Mouse (Mus musculus) hindbrain, postnatal 0 days (tissue): ENCODE data around the gene Ugt1a9. TPM values are rescaled to one million over a fixed set of nuclear protein-coding genes. Genes with fewer than 3 reads are reported as not detected.

Experiments used
- ATAC-seq: fragments of 200-750 bp; cut with Nextera tagmentation; 2 replicates; pipeline ENCODE4 v1.8.0; 2017; ENCODE audit warnings: mild to moderate bottlenecking, moderate TSS enrichment, moderate library complexity
- DNase-seq: peaks from one replicate; pipeline ENCODE4 v3.0.0-alpha.2; 2015; ENCODE audit warnings: low spot score
- H3K27ac ChIP-seq: fragments of 300-500 bp; sonication (generic); 2 replicates; pipeline ENCODE4 v1.5.1; 2014; ENCODE audit warnings: mild to moderate bottlenecking
- H3K27me3 ChIP-seq: fragments of 300-500 bp; sonication (generic); 2 replicates; pipeline ENCODE4 v1.6.1; 2014; ENCODE audit warnings: low read length, mixed read lengths; ENCODE audit not compliant: insufficient read depth
- H3K36me3 ChIP-seq: fragments of 300-500 bp; sonication (generic); 2 replicates; pipeline ENCODE4 v1.6.1; 2014; ENCODE audit warnings: low read length, mixed read lengths; ENCODE audit not compliant: insufficient read depth
- H3K4me1 ChIP-seq: fragments of 300-500 bp; sonication (generic); 2 replicates; pipeline ENCODE4 v1.6.1; 2014; ENCODE audit warnings: antibody characterized with exemption, low read length, mixed read lengths; ENCODE audit not compliant: insufficient read depth
- H3K4me2 ChIP-seq: fragments of 300-500 bp; sonication (generic); 2 replicates; pipeline ENCODE4 v1.6.1; 2014; ENCODE audit warnings: low read depth, mild to moderate bottlenecking, low read length, moderate library complexity, mixed read lengths
- H3K4me3 ChIP-seq: fragments of 300-500 bp; sonication (generic); 2 replicates; pipeline ENCODE4 v1.5.1; 2014; ENCODE audit warnings: low read length
- H3K9ac ChIP-seq: fragments of 300-500 bp; sonication (generic); replicated peaks from 2 replicates; pipeline ENCODE4 v1.6.1; 2014; ENCODE audit warnings: mild to moderate bottlenecking, low read length, moderate library complexity, mixed read lengths
- H3K9me3 ChIP-seq: fragments of 300-500 bp; sonication (generic); 2 replicates; pipeline ENCODE4 v1.6.1; 2016; ENCODE audit warnings: low read length, mixed read lengths
- CTCF ChIP-seq: IDR thresholded peaks from 2 replicates; pipeline ENCODE4 v1.5.1; 2016; ENCODE audit warnings: antibody characterized with exemption, control low read depth, low read depth
- WGBS: fragments of 180-500 bp; shearing (Covaris S2); extraction: QIAGEN DNeasy Blood & Tissue Kit; methylation state at CpG from one replicate; pipeline ENCODE4 v1.1.7; 2014; 5-methylcytosine and 5-hydroxymethylcytosine counted together
- polyA plus RNA-seq: library from polyadenylated mRNA; unstranded; fragments of >200 nt; fragmentation: Nextera tagmentation; extraction: Ambion mirVana; gene quantifications from 2 replicates; pipeline ENCODE4 v1.2.1, GENCODE M21; 2015
- total RNA-seq: library from RNA; depleted of rRNA; stranded (reverse); fragments of >200 nt; gene quantifications from 2 replicates; pipeline ENCODE4 v1.2.3, GENCODE M21; 2014

The Ugt1a9 gene
- total and polyA plus RNA-seq, 2 experiments from 2014 or later = not detected

DNA sequence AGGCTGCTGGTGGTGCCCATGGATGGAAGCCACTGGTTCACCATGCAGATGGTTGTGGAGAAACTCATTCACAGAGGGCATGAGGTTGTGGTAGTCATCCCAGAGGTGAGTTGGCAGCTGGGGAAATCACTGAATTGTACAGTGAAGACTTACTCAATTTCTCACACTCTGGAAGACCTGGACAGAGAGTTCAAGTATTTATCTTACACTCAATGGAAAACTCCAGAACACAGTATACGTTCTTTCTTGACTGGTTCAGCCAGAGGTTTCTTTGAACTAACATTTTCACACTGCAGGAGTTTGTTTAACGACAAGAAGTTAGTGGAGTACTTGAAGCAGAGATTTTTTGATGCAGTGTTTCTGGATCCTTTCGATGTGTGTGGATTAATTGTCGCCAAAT is 302 bp downstream of the Ugt1a9 start:
- no peaks in the 10 kb centered on the region for H3K36me3 ChIP-seq
- 86% methylated on average over 4 of the region's 4 CpGs for WGBS
- H3K27ac ChIP-seq = no peak overlapping the region
- DNase-seq (no peak), ATAC-seq (no peak)
- no peaks in the 10 kb centered on the region for H3K4me1 ChIP-seq
- no peak overlapping the region for H3K9ac ChIP-seq
- 0 out of 2 replicates have a peak, but pooled peaks cover 2% of the 10 kb centered on the region for H3K9me3 ChIP-seq
- TF ChIP-seq CTCF = no peak
- no peaks in the 10 kb centered on the region for H3K27me3 ChIP-seq
- no peak overlapping the region for H3K4me3 ChIP-seq
- H3K4me2 ChIP-seq = no peak overlapping the region

DNA sequence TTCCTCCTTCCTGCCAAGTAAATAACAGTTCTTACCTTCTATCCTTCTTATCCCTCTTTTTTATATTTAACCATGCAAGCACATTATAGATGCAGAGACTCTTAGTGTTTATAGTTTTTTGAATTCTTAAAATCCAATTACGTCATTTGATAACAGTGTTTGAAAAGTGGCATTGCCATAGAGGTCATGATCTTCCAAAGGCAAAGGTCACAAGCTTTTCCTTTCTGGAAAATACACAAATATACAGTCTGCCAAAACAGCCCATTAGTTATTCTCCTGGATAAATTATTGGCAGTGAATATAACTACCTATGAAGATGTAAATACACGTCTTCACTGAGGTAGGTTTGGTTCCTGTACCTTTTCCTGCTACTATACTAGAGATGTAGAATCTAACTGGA is 3.9 kb downstream of the Ugt1a9 start:
- H3K36me3 ChIP-seq = no peaks in the 10 kb centered on the region
- ATAC-seq (no peak), DNase-seq (no peak)
- no peaks in the 10 kb centered on the region for H3K4me1 ChIP-seq
- no peak overlapping the region for H3K4me2 ChIP-seq
- H3K27ac ChIP-seq = no peak overlapping the region
- H3K27me3 ChIP-seq = no peaks in the 10 kb centered on the region
- H3K9me3 ChIP-seq = 0 out of 2 replicates have a peak, but pooled peaks cover 2% of the 10 kb centered on the region
- no peak overlapping the region for H3K4me3 ChIP-seq
- TF ChIP-seq CTCF = no peak
- WGBS = 92% methylated on average over 2 of the region's 2 CpGs
- H3K9ac ChIP-seq = no peak overlapping the region

GRCm38 (mm10) chr1:88077128-88077527 is 6.5 kb downstream of the Ugt1a9 start:
- WGBS = 91% methylated on average over 1 of the region's 1 CpGs
- 0 out of 2 replicates have a peak, but pooled peaks cover 2% of the 10 kb centered on the region for H3K9me3 ChIP-seq
- no peak for ATAC-seq
- H3K27ac ChIP-seq = no peak overlapping the region
- H3K27me3 ChIP-seq = no peaks in the 10 kb centered on the region
- H3K4me2 ChIP-seq = no peak overlapping the region
- H3K4me1 ChIP-seq = no peaks in the 10 kb centered on the region
- H3K36me3 ChIP-seq = no peaks in the 10 kb centered on the region
- no peak for DNase-seq
- no peak overlapping the region for H3K9ac ChIP-seq
- no peak for TF ChIP-seq CTCF
- H3K4me3 ChIP-seq = no peak overlapping the region

- 98% methylated on average over 1 of the region's 1 CpGs for WGBS
- no peaks in the 10 kb centered on the region for H3K9me3 ChIP-seq
Observed at GRCm38 (mm10) chr1:88081670-88082069, 11.1 kb downstream of the Ugt1a9 start.

GRCm38 (mm10) chr1:88086125-88086524 is 15.5 kb downstream of the Ugt1a9 start:
- 79% methylated on average over 1 of the region's 1 CpGs for WGBS

More at GRCm38 (mm10) chr1:88081670-88082069, 11.1 kb downstream of the Ugt1a9 start:
- H3K4me1 ChIP-seq = no peaks in the 10 kb centered on the region
- H3K27me3 ChIP-seq = no peaks in the 10 kb centered on the region
- DNase-seq (no peak), ATAC-seq (no peak)
- H3K27ac ChIP-seq = no peak overlapping the region
- no peak overlapping the region for H3K4me2 ChIP-seq
- no peak overlapping the region for H3K9ac ChIP-seq
- H3K36me3 ChIP-seq = no peaks in the 10 kb centered on the region
- TF ChIP-seq CTCF = no peak
- no peak overlapping the region for H3K4me3 ChIP-seq

DNA sequence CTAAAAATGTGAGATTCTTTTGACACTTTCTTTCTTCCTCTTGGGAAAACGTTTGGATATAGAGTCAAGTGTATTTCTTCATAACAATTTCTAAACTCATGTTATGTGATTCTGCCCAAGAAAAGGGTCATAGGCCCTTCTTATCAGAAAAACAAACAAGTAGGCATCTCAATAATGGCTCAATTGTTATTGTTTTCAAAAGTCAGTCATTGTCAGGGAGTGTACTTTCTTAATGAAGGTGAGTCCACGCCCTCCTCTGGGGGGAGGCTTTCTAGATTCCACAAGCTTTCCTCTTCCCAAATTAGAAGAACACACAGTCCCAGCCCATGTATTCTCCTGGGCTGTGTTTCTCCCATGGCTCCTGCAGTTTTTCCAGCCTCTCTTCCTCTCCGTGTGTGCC is 16.9 kb downstream of the Ugt1a9 start, which contains the start of gene Ugt1a8:
TSS of gene Ugt1a8 (plus strand) at position 301 of the 400 bp plus-strand sequence.
- no peaks in the 10 kb centered on the region for H3K4me1 ChIP-seq
- ATAC-seq = no peak
- no peaks in the 10 kb centered on the region for H3K9me3 ChIP-seq
- no peak within 1 kb of the TSS for H3K4me3 ChIP-seq
- TF ChIP-seq CTCF = no peak
- 76% methylated on average over 3 of the region's 3 CpGs for WGBS
- no peak within 1 kb of the TSS for H3K4me2 ChIP-seq
- H3K36me3 ChIP-seq = no peaks in the 10 kb centered on the region
- no peak for DNase-seq
- no peaks in the 10 kb centered on the region for H3K27me3 ChIP-seq
- H3K27ac ChIP-seq = no peak within 1 kb of the TSS
- H3K9ac ChIP-seq = no peak within 1 kb of the TSS

More at GRCm38 (mm10) chr1:88086125-88086524, 15.5 kb downstream of the Ugt1a9 start:
- no peak for DNase-seq
- Histone ChIP-seq H3K9ac (no peak overlapping the region), H3K4me3 (no peak overlapping the region), H3K4me2 (no peak overlapping the region), H3K27me3 (no peaks in the 10 kb centered on the region), H3K9me3 (no peaks in the 10 kb centered on the region), H3K27ac (no peak overlapping the region), H3K36me3 (no peaks in the 10 kb centered on the region), H3K4me1 (no peaks in the 10 kb centered on the region)
- no peak for ATAC-seq
- no peak for TF ChIP-seq CTCF

DNA sequence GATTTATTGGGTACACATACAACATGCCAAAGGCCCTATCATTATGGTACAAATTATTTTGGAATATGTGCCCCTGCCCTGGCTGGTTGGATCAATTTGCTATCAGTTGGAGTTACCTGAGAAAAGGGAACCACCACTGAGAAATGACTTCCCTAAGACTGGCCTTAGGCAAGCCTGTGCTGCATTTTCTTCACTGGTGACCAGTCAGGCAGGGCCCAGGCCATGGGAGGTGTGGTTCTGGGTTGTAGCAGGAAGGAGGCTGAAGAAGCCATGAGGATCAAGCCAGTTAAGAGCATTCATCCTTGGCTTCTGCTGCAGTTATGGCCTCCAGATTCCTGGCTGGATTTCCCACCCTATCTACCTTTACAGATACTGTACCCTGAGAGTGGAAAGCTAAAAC is 21.7 kb downstream of the Ugt1a9 start:
- no peaks in the 10 kb centered on the region for H3K36me3 ChIP-seq
- H3K4me2 ChIP-seq = no peak overlapping the region
- no peak for TF ChIP-seq CTCF
- no peak overlapping the region for H3K9ac ChIP-seq
- no peaks in the 10 kb centered on the region for H3K27me3 ChIP-seq
- H3K27ac ChIP-seq = no peak overlapping the region
- DNase-seq (no peak), ATAC-seq (no peak)
- H3K4me1 ChIP-seq = no peaks in the 10 kb centered on the region
- H3K9me3 ChIP-seq = no peaks in the 10 kb centered on the region
- H3K4me3 ChIP-seq = no peak overlapping the region
